Mouse (Mus musculus) hindbrain, embryonic 14.5 days (tissue): ENCODE measurements around the gene Slc5a2. TPM values are rescaled to one million over a fixed set of nuclear protein-coding genes. Genes with fewer than 3 reads are reported as not detected.

Experiments
- ATAC-seq: fragments of 200-750 bp; cut with Nextera tagmentation; 2 replicates; pipeline ENCODE4 v1.8.0; 2017; ENCODE audit warnings: moderate number of reproducible peaks, mild to moderate bottlenecking, moderate TSS enrichment, moderate library complexity; ENCODE audit not compliant: low FRiP score
- DNase-seq: peaks from one replicate; pipeline ENCODE4 v3.0.0-alpha.2; 2015; ENCODE audit warnings: low spot score
- H3K27ac ChIP-seq: fragments of 300-500 bp; sonication (generic); 2 replicates; pipeline ENCODE4 v1.5.1; 2014; ENCODE audit warnings: mild to moderate bottlenecking, moderate library complexity
- H3K27me3 ChIP-seq: fragments of 300-500 bp; sonication (generic); 2 replicates; pipeline ENCODE4 v1.6.1; 2014; ENCODE audit warnings: mild to moderate bottlenecking, low read length, mixed read lengths; ENCODE audit not compliant: control insufficient read depth, insufficient read depth
- H3K36me3 ChIP-seq: fragments of 300-500 bp; sonication (generic); replicated peaks from 2 replicates; pipeline ENCODE4 v1.6.1; 2014; ENCODE audit not compliant: control insufficient read depth, insufficient read depth
- H3K4me1 ChIP-seq: fragments of 300-500 bp; sonication (generic); replicated peaks from 2 replicates; pipeline ENCODE4 v1.6.1; 2014; ENCODE audit warnings: antibody characterized with exemption, low read length, mixed read lengths; ENCODE audit not compliant: control insufficient read depth, insufficient read depth
- H3K4me2 ChIP-seq: fragments of 300-500 bp; sonication (generic); replicated peaks from 2 replicates; pipeline ENCODE4 v1.6.1; 2014; ENCODE audit warnings: mild to moderate bottlenecking, moderate library complexity
- H3K4me3 ChIP-seq: fragments of 300-500 bp; sonication (generic); replicated peaks from 2 replicates; pipeline ENCODE4 v1.5.1; 2014; ENCODE audit warnings: mild to moderate bottlenecking, low read length
- H3K9ac ChIP-seq: fragments of 300-500 bp; sonication (generic); 2 replicates; pipeline ENCODE4 v1.6.1; 2014
- H3K9me3 ChIP-seq: fragments of 300-500 bp; sonication (generic); 2 replicates; pipeline ENCODE4 v1.6.1; 2016; ENCODE audit warnings: low read length; ENCODE audit not compliant: control insufficient read depth
- WGBS: fragments of 180-500 bp; shearing (Covaris S2); extraction: QIAGEN DNeasy Blood & Tissue Kit; methylation state at CpG from one replicate; pipeline ENCODE4 v1.1.7; 2014; 5-methylcytosine and 5-hydroxymethylcytosine counted together
- microRNA-seq: library from miRNA; unstranded; fragments of <30 nt; microRNA quantifications from one replicate; pipeline ENCODE4, GENCODE M21; 2016
- polyA plus RNA-seq: library from polyadenylated mRNA; unstranded; fragments of >200 nt; fragmentation: Nextera tagmentation; extraction: Ambion mirVana; gene quantifications from 2 replicates; pipeline ENCODE4 v1.2.1, GENCODE M21; 2014

The Slc5a2 gene
- polyA plus RNA-seq, 1 experiment from 2014 or later: not detected

GRCm38 (mm10) chr7:128317011-128317410 lies 51.6 kb downstream of the Slc5a2 start:
- 54% methylated on average over 4 of the region's 4 CpGs for WGBS
- H3K27me3 ChIP-seq: no peaks in the 10 kb centered on the region
- no peak for ATAC-seq

GRCm38 (mm10) chr7:128319140-128319539 lies 53.7 kb downstream of the Slc5a2 start:
- Histone ChIP-seq H3K4me1 (no peaks in the 10 kb centered on the region), H3K9me3 (no peaks in the 10 kb centered on the region), H3K9ac (no peak overlapping the region), H3K4me3 (no peak overlapping the region), H3K4me2 (no peak overlapping the region), H3K27me3 (no peaks in the 10 kb centered on the region), H3K27ac (no peak overlapping the region), H3K36me3 (no peaks in the 10 kb centered on the region)
- ATAC-seq (no peak), DNase-seq (no peak)
- 90% methylated on average over 7 of the region's 7 CpGs for WGBS

More at GRCm38 (mm10) chr7:128317011-128317410, 51.6 kb downstream of the Slc5a2 start:
- Histone ChIP-seq H3K9ac (no peak overlapping the region), H3K4me1 (no peaks in the 10 kb centered on the region), H3K36me3 (no peaks in the 10 kb centered on the region), H3K27ac (no peak overlapping the region), H3K9me3 (no peaks in the 10 kb centered on the region), H3K4me3 (no peak overlapping the region), H3K4me2 (no peak overlapping the region)
- DNase-seq: no peak

- H3K36me3 ChIP-seq: no peaks in the 10 kb centered on the region
- H3K4me3 ChIP-seq: no peak overlapping the region
- no peaks in the 10 kb centered on the region for H3K4me1 ChIP-seq
- no peak for ATAC-seq
- no peaks in the 10 kb centered on the region for H3K27me3 ChIP-seq
- WGBS: 70% methylated on average over 2 of the region's 2 CpGs
- H3K27ac ChIP-seq: no peak overlapping the region
- H3K4me2 ChIP-seq: no peak overlapping the region
- no peaks in the 10 kb centered on the region for H3K9me3 ChIP-seq
- DNase-seq: no peak
- H3K9ac ChIP-seq: no peak overlapping the region
Observed at GRCm38 (mm10) chr7:128320219-128320816, 54.9 kb downstream of the Slc5a2 start.

GRCm38 (mm10) chr7:128321260-128321659 lies 55.8 kb downstream of the Slc5a2 start:
- no peaks in the 10 kb centered on the region for H3K9me3 ChIP-seq
- H3K9ac ChIP-seq: no peak overlapping the region
- no peaks in the 10 kb centered on the region for H3K36me3 ChIP-seq
- 81% methylated on average over 7 of the region's 7 CpGs for WGBS
- DNase-seq: no peak
- no peaks in the 10 kb centered on the region for H3K4me1 ChIP-seq
- no peak overlapping the region for H3K4me3 ChIP-seq
- H3K27ac ChIP-seq: no peak overlapping the region
- ATAC-seq: no peak
- no peak overlapping the region for H3K4me2 ChIP-seq
- no peaks in the 10 kb centered on the region for H3K27me3 ChIP-seq

Small RNA genes within 50 kb of the gene (microRNA-seq; reads per million reads assigned to microRNA genes)
- not detected for gene Mir3103

Other genes with a start within 250 kb of the Slc5a2 start
- gene Itgam, start 203.0 kb upstream of the Slc5a2 start, polyA plus RNA-seq: 0.60 and 0.88 TPM in 2 replicates
- not detected in 2 replicates for gene Gm49368, start 203.0 kb upstream of the Slc5a2 start, polyA plus RNA-seq
- gene Itgax, start 136.1 kb upstream of the Slc5a2 start, polyA plus RNA-seq: 0.09 TPM in 1 of 2 replicates, not detected in the other
- gene Itgad, start 111.3 kb upstream of the Slc5a2 start, polyA plus RNA-seq: not detected in 2 replicates
- gene Cox6a2, start 59.3 kb upstream of the Slc5a2 start, polyA plus RNA-seq: not detected in 2 replicates
- gene Armc5, start 28.3 kb upstream of the Slc5a2 start, polyA plus RNA-seq: 9.1 and 10.7 TPM in 2 replicates
- 7.4 and 8.7 TPM in 2 replicates for gene 9130023H24Rik, start 27.6 kb upstream of the Slc5a2 start, polyA plus RNA-seq
- 23.5 and 27.8 TPM in 2 replicates for gene Tgfb1i1, start 18.8 kb upstream of the Slc5a2 start, polyA plus RNA-seq
- gene BC017158, start 32.5 kb downstream of the Slc5a2 start, polyA plus RNA-seq: 23.6 and 23.9 TPM in 2 replicates
- 56.7 and 56.9 TPM in 2 replicates for gene Rgs10, start 153.1 kb downstream of the Slc5a2 start, polyA plus RNA-seq
- gene Tial1, start 196.1 kb downstream of the Slc5a2 start, polyA plus RNA-seq: 33.7 and 37.1 TPM in 2 replicates